Mouse (Mus musculus): ENCODE results near the gene Gnaq. TPM values are rescaled to one million over a fixed set of nuclear protein-coding genes. Genes with fewer than 3 reads are reported as not detected.

Gene Gnaq
- polyA plus RNA-seq, 1 experiment from 2014 or later, result 23.3 TPM

DNA sequence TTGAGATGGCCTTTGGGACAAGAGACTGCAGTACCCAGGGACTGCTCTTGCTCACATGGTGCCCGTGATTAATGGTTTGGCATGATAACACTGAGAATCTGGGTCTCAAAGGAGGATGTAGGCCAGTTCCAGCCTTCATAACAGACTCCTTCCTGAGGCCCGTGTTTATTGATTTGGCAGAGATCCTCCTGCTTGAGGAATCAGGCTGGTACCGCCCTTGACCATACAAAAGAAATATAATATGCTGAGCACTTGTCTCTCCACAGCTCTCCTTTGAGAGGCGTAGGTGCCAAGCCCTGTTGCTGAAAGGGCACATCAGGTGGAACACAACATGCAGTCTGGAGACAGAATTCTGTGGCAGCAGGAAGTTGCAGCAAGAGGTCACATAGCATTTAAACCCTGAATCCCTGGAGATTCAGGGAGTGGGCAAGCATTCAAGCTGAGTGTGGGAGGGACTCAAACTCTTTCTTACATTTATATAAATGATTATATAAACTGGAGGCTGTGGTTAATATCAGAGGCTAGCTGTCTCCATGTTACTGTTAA, 36.1 kb downstream of the Gnaq start:
- 19% methylated on average over 4 of the region's 4 CpGs for WGBS
- Histone ChIP-seq H3K27me3 (ENCODE audit: control insufficient read depth, insufficient read depth, low read length) (no peaks in the 10 kb centered on the region), H3K9me3 (ENCODE audit: control insufficient read depth, low read depth, low read length) (no peaks in the 10 kb centered on the region), H3K4me2 (replicated peaks; ENCODE audit: low read depth, low read length) (peak overlapping the region; percentile 12; the same call in 1 of the 2 replicates), H3K4me1 (ENCODE audit: control insufficient read depth, insufficient read depth, low read length) (peaks cover 50% of the 10 kb centered on the region), H3K9ac (replicated peaks; ENCODE audit: low read depth, low read length) (no peak overlapping the region), H3K27ac (ENCODE audit: low read length) (peak overlapping the region; percentile 94), H3K4me3 (ENCODE audit: low read depth, low read length) (no peak overlapping the region), H3K36me3 (ENCODE audit: control insufficient read depth, insufficient read depth, low read length) (no peaks in the 10 kb centered on the region)
- peak; percentile 62; the same call in 1 of the 2 replicates for ATAC-seq (ENCODE audit: insufficient number of reproducible peaks, insufficient read depth, low FRiP score, low read depth)

DNA sequence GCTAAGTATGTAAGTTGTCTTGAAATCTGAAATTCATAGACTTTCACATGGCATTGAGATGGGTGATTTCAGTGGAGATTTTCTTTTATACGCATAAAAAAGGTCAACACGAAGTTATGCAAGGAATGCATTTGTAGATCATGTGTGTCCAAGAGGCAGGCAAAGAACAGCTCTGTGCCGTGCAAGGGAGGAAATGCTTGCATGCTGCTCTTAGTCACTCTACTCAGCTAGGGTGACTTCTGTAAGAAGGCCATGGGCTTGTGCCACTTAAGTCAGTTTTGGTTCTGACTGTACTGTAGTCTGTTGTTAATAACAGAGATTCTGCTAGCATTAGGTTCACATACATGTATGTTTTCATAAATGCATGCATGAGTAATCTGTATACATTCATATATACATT, 38.1 kb downstream of the Gnaq start:
- WGBS, result 32% methylated on average over 3 of the region's 3 CpGs
- no peaks in the 10 kb centered on the region for H3K36me3 ChIP-seq (ENCODE audit: control insufficient read depth, insufficient read depth, low read length)
- H3K4me3 ChIP-seq (ENCODE audit: low read depth, low read length), result no peak overlapping the region
- no peaks in the 10 kb centered on the region for H3K27me3 ChIP-seq (ENCODE audit: control insufficient read depth, insufficient read depth, low read length)
- no peak for ATAC-seq (ENCODE audit: insufficient number of reproducible peaks, insufficient read depth, low FRiP score, low read depth)
- H3K9ac ChIP-seq (replicated peaks; ENCODE audit: low read depth, low read length), result no peak overlapping the region
- H3K9me3 ChIP-seq (ENCODE audit: control insufficient read depth, low read depth, low read length), result no peaks in the 10 kb centered on the region
- no peak overlapping the region for H3K4me2 ChIP-seq (replicated peaks; ENCODE audit: low read depth, low read length)
- H3K4me1 ChIP-seq (ENCODE audit: control insufficient read depth, insufficient read depth, low read length), result peaks cover 56% of the 10 kb centered on the region
- H3K27ac ChIP-seq (ENCODE audit: low read length), result no peak overlapping the region

DNA sequence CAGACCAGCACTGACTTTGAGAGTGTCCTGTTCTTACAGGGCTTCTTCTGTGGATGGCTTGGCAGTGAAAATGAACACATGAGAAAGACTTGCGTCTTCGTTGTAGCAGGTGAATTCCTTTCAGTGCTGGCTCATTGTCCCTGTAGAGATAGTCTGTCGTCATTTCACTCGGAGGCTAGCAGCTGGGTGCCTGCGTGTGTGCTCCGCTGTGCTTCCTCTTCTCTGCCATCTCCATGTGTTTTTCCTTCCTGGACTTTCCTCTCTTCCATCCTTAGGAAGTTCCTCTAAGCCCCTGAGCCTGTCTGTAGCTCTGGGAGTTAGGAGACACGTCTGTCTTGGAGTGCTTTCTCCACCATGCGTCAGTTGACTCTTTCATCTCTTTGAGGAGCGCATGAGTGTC, 41.1 kb downstream of the Gnaq start:
- H3K36me3 ChIP-seq (ENCODE audit: control insufficient read depth, insufficient read depth, low read length), result no peaks in the 10 kb centered on the region
- no peaks in the 10 kb centered on the region for H3K27me3 ChIP-seq (ENCODE audit: control insufficient read depth, insufficient read depth, low read length)
- no peak overlapping the region for H3K4me3 ChIP-seq (ENCODE audit: low read depth, low read length)
- peaks cover 49% of the 10 kb centered on the region for H3K4me1 ChIP-seq (ENCODE audit: control insufficient read depth, insufficient read depth, low read length)
- H3K4me2 ChIP-seq (replicated peaks; ENCODE audit: low read depth, low read length), result no peak overlapping the region
- no peak overlapping the region for H3K27ac ChIP-seq (ENCODE audit: low read length)
- H3K9me3 ChIP-seq (ENCODE audit: control insufficient read depth, low read depth, low read length), result no peaks in the 10 kb centered on the region
- WGBS, result 60% methylated on average over 9 of the region's 9 CpGs
- ATAC-seq (ENCODE audit: insufficient number of reproducible peaks, insufficient read depth, low FRiP score, low read depth), result no peak
- no peak overlapping the region for H3K9ac ChIP-seq (replicated peaks; ENCODE audit: low read depth, low read length)

DNA sequence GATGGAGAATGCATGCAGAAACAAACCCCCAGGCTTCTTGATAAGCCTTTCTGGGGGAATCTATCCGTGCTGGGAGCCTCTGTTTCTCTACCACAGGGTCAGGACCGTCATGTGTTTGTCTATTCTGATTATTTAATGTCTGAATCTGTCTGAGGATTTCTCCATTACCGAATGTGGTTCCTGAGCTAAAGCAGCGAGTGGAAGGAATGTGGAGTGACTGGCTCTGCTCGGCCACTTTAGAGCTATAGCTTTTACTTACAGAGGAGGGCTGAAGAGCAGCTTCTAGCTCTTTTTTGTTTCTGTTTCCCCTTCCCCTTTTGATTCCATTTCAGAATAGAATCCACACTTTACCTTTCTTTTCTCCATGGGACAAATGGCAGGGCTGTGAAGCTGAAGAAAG, 43.8 kb downstream of the Gnaq start:
- 0 out of 2 replicates have a peak overlapping the region, but pooled peaks have one; percentile 4 for H3K4me2 ChIP-seq (replicated peaks; ENCODE audit: low read depth, low read length)
- H3K36me3 ChIP-seq (ENCODE audit: control insufficient read depth, insufficient read depth, low read length), result no peaks in the 10 kb centered on the region
- no peaks in the 10 kb centered on the region for H3K27me3 ChIP-seq (ENCODE audit: control insufficient read depth, insufficient read depth, low read length)
- no peak overlapping the region for H3K9ac ChIP-seq (replicated peaks; ENCODE audit: low read depth, low read length)
- peak; percentile 63; the same call in 1 of the 2 replicates for ATAC-seq (ENCODE audit: insufficient number of reproducible peaks, insufficient read depth, low FRiP score, low read depth)
- no peaks in the 10 kb centered on the region for H3K9me3 ChIP-seq (ENCODE audit: control insufficient read depth, low read depth, low read length)
- 16% methylated on average over 5 of the region's 5 CpGs for WGBS
- peak overlapping the region; percentile 48; the same call in 1 of the 2 replicates for H3K27ac ChIP-seq (ENCODE audit: low read length)
- H3K4me1 ChIP-seq (ENCODE audit: control insufficient read depth, insufficient read depth, low read length), result peaks cover 35% of the 10 kb centered on the region
- H3K4me3 ChIP-seq (ENCODE audit: low read depth, low read length), result no peak overlapping the region

DNA sequence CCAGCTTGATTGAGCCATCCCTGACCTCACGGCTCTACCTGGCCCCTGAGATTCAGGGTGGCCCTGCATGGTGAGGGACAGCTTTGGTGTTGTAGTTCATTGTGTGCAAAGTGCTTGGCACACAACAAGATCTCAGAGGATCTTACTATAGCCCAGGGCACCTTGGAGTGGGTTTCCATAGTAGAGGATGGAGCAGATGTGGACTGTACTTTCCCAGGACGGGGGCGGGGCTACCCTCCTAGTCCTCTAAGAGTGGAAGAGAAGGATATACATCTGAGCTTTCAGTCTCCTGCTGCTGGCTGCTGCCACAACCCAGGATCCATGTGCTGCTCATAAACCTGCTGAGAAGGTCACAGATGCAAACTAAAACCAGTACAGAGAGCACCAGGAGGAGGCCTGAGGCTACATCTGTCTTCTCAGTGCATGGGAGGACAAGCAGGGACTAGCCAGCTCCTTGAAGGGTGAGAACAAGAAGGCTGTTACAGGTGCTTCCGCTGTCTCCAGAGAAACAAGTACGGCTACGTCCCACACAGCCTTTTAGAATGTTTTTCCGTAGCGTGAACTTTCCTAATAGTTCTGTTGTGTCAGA, 44.6 kb downstream of the Gnaq start:
- H3K4me3 ChIP-seq (ENCODE audit: low read depth, low read length), result no peak overlapping the region
- H3K9me3 ChIP-seq (ENCODE audit: control insufficient read depth, low read depth, low read length), result no peaks in the 10 kb centered on the region
- peak overlapping the region; percentile 48; the same call in 1 of the 2 replicates for H3K27ac ChIP-seq (ENCODE audit: low read length)
- no peak overlapping the region for H3K9ac ChIP-seq (replicated peaks; ENCODE audit: low read depth, low read length)
- H3K27me3 ChIP-seq (ENCODE audit: control insufficient read depth, insufficient read depth, low read length), result no peaks in the 10 kb centered on the region
- peaks cover 39% of the 10 kb centered on the region for H3K4me1 ChIP-seq (ENCODE audit: control insufficient read depth, insufficient read depth, low read length)
- peak; percentile 39; the same call in 1 of the 2 replicates for ATAC-seq (ENCODE audit: insufficient number of reproducible peaks, insufficient read depth, low FRiP score, low read depth)
- WGBS, result 78% methylated on average over 8 of the region's 8 CpGs
- no peaks in the 10 kb centered on the region for H3K36me3 ChIP-seq (ENCODE audit: control insufficient read depth, insufficient read depth, low read length)
- H3K4me2 ChIP-seq (replicated peaks; ENCODE audit: low read depth, low read length), result no peak overlapping the region

DNA sequence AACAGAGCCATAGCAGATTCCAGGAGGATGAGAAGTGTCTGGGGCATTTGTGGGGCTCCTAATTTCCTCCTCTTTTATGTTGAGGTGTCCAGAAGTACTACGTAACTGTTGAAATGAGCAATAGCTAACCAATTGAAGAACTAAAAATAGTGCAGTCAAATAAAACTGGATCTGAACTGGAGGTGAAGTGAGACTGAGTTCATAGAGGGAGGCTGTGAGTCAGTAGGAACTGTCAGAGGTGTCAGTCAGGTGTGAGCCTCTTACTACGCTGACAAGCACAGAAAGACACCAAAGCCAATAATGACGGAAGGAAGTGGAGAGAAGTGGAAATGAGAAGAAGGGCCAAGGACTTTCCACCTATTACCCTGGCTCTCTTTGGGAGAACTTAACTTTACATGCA, 48.6 kb downstream of the Gnaq start:
- H3K4me2 ChIP-seq (replicated peaks; ENCODE audit: low read depth, low read length), result no peak overlapping the region
- no peaks in the 10 kb centered on the region for H3K36me3 ChIP-seq (ENCODE audit: control insufficient read depth, insufficient read depth, low read length)
- H3K9ac ChIP-seq (replicated peaks; ENCODE audit: low read depth, low read length), result no peak overlapping the region
- no peaks in the 10 kb centered on the region for H3K9me3 ChIP-seq (ENCODE audit: control insufficient read depth, low read depth, low read length)
- H3K4me3 ChIP-seq (ENCODE audit: low read depth, low read length), result no peak overlapping the region
- ATAC-seq (ENCODE audit: insufficient number of reproducible peaks, insufficient read depth, low FRiP score, low read depth), result no peak
- H3K27ac ChIP-seq (ENCODE audit: low read length), result no peak overlapping the region
- H3K27me3 ChIP-seq (ENCODE audit: control insufficient read depth, insufficient read depth, low read length), result no peaks in the 10 kb centered on the region
- peaks cover 28% of the 10 kb centered on the region for H3K4me1 ChIP-seq (ENCODE audit: control insufficient read depth, insufficient read depth, low read length)
- WGBS, result 74% methylated on average over 3 of the region's 3 CpGs

DNA sequence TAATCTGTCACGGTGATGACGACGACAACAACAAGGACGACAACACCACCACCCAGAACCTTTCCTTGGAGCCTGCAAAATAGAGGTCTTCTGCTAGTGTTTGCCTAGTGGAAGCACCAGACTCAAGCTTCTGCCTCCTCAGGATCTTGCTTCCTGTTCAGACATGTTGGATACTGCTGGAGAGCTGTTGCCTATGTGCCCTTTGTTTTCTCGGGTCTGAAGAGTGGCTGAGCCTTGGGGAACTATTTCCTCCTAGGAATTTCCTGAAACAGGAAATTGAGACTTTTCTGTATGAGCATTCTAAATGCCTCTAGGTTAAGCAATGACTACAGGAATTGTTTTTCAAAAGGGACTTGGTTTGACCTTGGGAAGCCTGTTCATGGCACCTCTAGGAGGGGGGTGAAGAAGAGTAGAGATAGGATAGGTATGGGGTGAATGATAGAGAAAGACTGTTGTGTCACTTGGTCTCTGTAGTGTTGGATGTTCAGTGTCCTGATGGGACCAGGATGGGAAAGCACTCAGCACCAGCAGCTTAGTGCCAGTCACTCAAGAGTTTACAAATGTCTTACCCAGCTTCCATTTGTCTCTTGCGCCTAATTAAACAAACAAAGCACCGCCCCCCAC, 49.3 kb downstream of the Gnaq start:
- Histone ChIP-seq H3K9me3 (ENCODE audit: control insufficient read depth, low read depth, low read length) (no peaks in the 10 kb centered on the region), H3K27ac (ENCODE audit: low read length) (peak overlapping the region; percentile 33; the same call in 1 of the 2 replicates), H3K4me3 (ENCODE audit: low read depth, low read length) (no peak overlapping the region), H3K36me3 (ENCODE audit: control insufficient read depth, insufficient read depth, low read length) (no peaks in the 10 kb centered on the region), H3K4me2 (replicated peaks; ENCODE audit: low read depth, low read length) (no peak overlapping the region), H3K9ac (replicated peaks; ENCODE audit: low read depth, low read length) (no peak overlapping the region), H3K4me1 (ENCODE audit: control insufficient read depth, insufficient read depth, low read length) (peaks cover 27% of the 10 kb centered on the region), H3K27me3 (ENCODE audit: control insufficient read depth, insufficient read depth, low read length) (no peaks in the 10 kb centered on the region)
- 73% methylated on average over 7 of the region's 7 CpGs for WGBS
- ATAC-seq (ENCODE audit: insufficient number of reproducible peaks, insufficient read depth, low FRiP score, low read depth), result no peak

DNA sequence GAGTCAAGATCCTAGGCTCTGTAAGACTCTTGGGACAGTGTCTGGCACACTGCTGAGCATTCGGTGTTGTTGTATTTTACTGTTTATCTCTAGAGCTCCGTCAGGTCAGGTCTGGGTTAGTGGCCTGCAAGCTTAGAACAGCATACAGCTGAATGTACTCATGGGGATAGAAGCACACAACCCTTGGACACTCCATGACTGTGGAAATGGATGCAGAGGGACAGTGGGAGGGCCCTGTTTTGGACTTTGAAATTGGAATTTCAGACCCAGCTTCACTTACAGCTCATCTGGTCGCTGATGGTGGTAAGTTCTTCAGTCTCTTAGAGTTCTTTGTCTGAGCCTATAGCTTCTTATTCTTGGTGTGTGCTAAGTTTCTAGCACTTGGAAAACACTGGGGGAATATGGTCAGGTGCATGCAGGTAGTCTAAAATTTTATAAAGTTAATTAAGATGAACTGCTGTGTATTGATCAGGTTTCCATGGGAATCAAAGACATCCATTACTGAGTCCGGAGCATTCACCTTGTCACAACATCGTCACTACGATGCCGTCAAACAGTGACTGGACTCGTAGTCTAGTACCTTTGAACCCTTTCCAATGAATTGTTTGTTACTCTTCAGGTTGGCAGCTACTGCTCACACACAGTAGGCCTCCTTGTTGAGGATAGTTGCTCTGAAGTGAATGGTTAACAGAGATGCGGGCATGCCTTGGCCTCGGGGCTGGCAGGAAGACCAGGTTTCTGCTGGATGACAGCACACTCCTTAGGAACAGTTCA, 51.1 kb downstream of the Gnaq start:
- Histone ChIP-seq H3K27ac (ENCODE audit: low read length) (no peak overlapping the region), H3K4me2 (replicated peaks; ENCODE audit: low read depth, low read length) (no peak overlapping the region), H3K27me3 (ENCODE audit: control insufficient read depth, insufficient read depth, low read length) (no peaks in the 10 kb centered on the region), H3K4me1 (ENCODE audit: control insufficient read depth, insufficient read depth, low read length) (peaks cover 39% of the 10 kb centered on the region), H3K36me3 (ENCODE audit: control insufficient read depth, insufficient read depth, low read length) (no peaks in the 10 kb centered on the region), H3K4me3 (ENCODE audit: low read depth, low read length) (no peak overlapping the region), H3K9me3 (ENCODE audit: control insufficient read depth, low read depth, low read length) (no peaks in the 10 kb centered on the region), H3K9ac (replicated peaks; ENCODE audit: low read depth, low read length) (no peak overlapping the region)
- WGBS, result 69% methylated on average over 10 of the region's 10 CpGs
- no peak for ATAC-seq (ENCODE audit: insufficient number of reproducible peaks, insufficient read depth, low FRiP score, low read depth)
